Mouse (Mus musculus) olfactory bulb, adult 2 months (tissue): ENCODE measurements around the gene Opa3.

ENCODE experiments used
- CTCF ChIP-seq: fragments of 200-500 bp; IDR thresholded peaks from 2 replicates; pipeline ENCODE4 v1.5.1; 2012; ENCODE audit warnings: low read depth, mild to moderate bottlenecking, low read length, moderate library complexity; ENCODE audit not compliant: insufficient read depth
- POLR2A ChIP-seq: fragments of 200-500 bp; IDR thresholded peaks from 2 replicates; pipeline ENCODE4 v1.6.1; 2012; ENCODE audit warnings: mild to moderate bottlenecking, low read depth, low read length, moderate library complexity; ENCODE audit not compliant: insufficient read depth

DNA sequence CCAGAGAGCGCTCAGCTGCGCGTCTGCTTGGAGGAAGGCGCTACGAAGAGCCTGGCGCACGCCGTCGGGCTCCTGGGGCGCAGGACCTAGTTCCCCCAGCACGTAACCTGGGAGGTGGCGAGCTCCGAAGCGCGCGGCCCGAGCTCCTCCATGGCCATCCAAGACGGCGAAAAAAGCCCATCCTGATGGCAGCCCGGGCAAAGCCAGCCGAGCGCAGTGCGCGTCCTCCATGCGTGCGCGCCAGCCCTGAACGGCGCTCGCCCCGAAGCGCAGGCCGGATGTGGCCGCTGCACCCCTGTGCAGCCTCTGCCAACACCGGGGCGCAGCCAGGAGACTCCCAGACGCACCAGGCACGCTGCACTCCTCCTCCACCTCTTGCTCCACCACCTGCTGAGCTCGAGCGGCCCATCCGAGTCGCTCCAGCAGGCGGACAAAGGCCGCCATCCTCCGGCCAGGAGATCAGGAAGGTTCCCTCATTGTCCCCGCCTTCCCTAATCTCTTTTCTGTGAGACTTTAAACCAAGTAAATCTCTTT lies 51.5 kb downstream of the Opa3 start, which contains the start of gene Ppm1n:
- TF ChIP-seq CTCF (no peak), POLR2A (no peak)
